Mouse (Mus musculus) heart, embryonic 11.5 days (tissue): ENCODE data around the gene Mtmr11. TPM values are rescaled to one million over a fixed set of nuclear protein-coding genes. Genes with fewer than 3 reads are reported as not detected.
"Not testable (repeated sequence)": the region's sequence is repeated elsewhere in the genome, so short reads cannot be mapped to it uniquely, and the experiment has no call there.

Source experiments
- ATAC-seq: fragments of 200-750 bp; cut with Nextera tagmentation; replicated peaks from 2 replicates; pipeline ENCODE4 v1.8.0; 2017; ENCODE audit warnings: moderate library complexity; ENCODE audit not compliant: insufficient number of reproducible peaks, low FRiP score, low TSS enrichment
- H3K27ac ChIP-seq: fragments of 300-500 bp; sonication (generic); 2 replicates; pipeline ENCODE4 v1.5.1; 2014; ENCODE audit warnings: mild to moderate bottlenecking, low read depth, low read length
- H3K27me3 ChIP-seq: fragments of 300-500 bp; sonication (generic); 2 replicates; pipeline ENCODE4 v1.6.1; 2014; ENCODE audit warnings: mild to moderate bottlenecking, low read length, mixed read lengths; ENCODE audit not compliant: control insufficient read depth, insufficient read depth
- H3K36me3 ChIP-seq: fragments of 300-500 bp; sonication (generic); 2 replicates; pipeline ENCODE4 v1.6.1; 2014; ENCODE audit warnings: mild to moderate bottlenecking, low read length, moderate library complexity, mixed read lengths; ENCODE audit not compliant: control insufficient read depth, insufficient read depth
- H3K4me1 ChIP-seq: fragments of 300-500 bp; sonication (generic); 2 replicates; pipeline ENCODE4 v1.6.1; 2014; ENCODE audit warnings: low read length; ENCODE audit not compliant: control insufficient read depth, insufficient read depth
- H3K4me2 ChIP-seq: fragments of 300-500 bp; sonication (generic); 2 replicates; pipeline ENCODE4 v1.6.1; 2014; ENCODE audit warnings: mild to moderate bottlenecking, moderate library complexity
- H3K4me3 ChIP-seq: fragments of 300-500 bp; sonication (generic); 2 replicates; pipeline ENCODE4 v1.5.1; 2014; ENCODE audit warnings: low read depth, low read length
- H3K9ac ChIP-seq: fragments of 300-500 bp; sonication (generic); 2 replicates; pipeline ENCODE4 v1.6.1; 2014; ENCODE audit warnings: mild to moderate bottlenecking, low read depth, low read length, moderate library complexity
- H3K9me3 ChIP-seq: fragments of 300-500 bp; sonication (generic); replicated peaks from 2 replicates; pipeline ENCODE4 v1.6.1; 2016; ENCODE audit warnings: low read length; ENCODE audit not compliant: control insufficient read depth
- WGBS: fragments of 180-500 bp; shearing (Covaris S2); extraction: QIAGEN DNeasy Blood & Tissue Kit; methylation state at CpG from one replicate; pipeline ENCODE4 v1.1.7; 2014; ENCODE audit not compliant: insufficient replicate concordance; 5-methylcytosine and 5-hydroxymethylcytosine counted together
- microRNA-seq: library from miRNA; unstranded; fragments of <30 nt; microRNA quantifications from one replicate; pipeline ENCODE4, GENCODE M21; 2016; ENCODE audit warnings: borderline number of aligned reads
- polyA plus RNA-seq: library from polyadenylated mRNA; unstranded; fragments of >200 nt; fragmentation: Nextera tagmentation; extraction: Ambion mirVana; gene quantifications from 2 replicates; pipeline ENCODE4 v1.2.1, GENCODE M21; 2014

Mtmr11 gene
- polyA plus RNA-seq, 1 experiment from 2014 or later, result 10.4 TPM

GRCm38 (mm10) chr3:96209242-96209641 lies 47.4 kb downstream of the Mtmr11 start:
- Histone ChIP-seq H3K4me1 (no peaks in the 10 kb centered on the region), H3K27me3 (no peaks in the 10 kb centered on the region), H3K4me3 (no peak overlapping the region), H3K9ac (no peak overlapping the region), H3K27ac (no peak overlapping the region), H3K9me3 (no peaks in the 10 kb centered on the region), H3K4me2 (no peak overlapping the region), H3K36me3 (no peaks in the 10 kb centered on the region)
- ATAC-seq, result no peak
- WGBS, result 17% methylated on average over 15 of the region's 15 CpGs

GRCm38 (mm10) chr3:96219191-96219641 lies 57.4 kb downstream of the Mtmr11 start:
- H3K9ac ChIP-seq, result peak overlapping the region; percentile 97
- H3K4me2 ChIP-seq, result peak overlapping the region; percentile 67
- peak overlapping the region; percentile 99 for H3K27ac ChIP-seq
- no peak; the same call in 1 of the 2 replicates for ATAC-seq
- H3K27me3 ChIP-seq, result no peaks in the 10 kb centered on the region
- peaks cover 17% of the 10 kb centered on the region; the same call in 1 of the 2 replicates for H3K4me1 ChIP-seq
- no peaks in the 10 kb centered on the region for H3K36me3 ChIP-seq
- peak overlapping the region; percentile 66 for H3K4me3 ChIP-seq
- H3K9me3 ChIP-seq, result no peaks in the 10 kb centered on the region
- WGBS, result under 1% methylated on average over 12 of the region's 12 CpGs

DNA sequence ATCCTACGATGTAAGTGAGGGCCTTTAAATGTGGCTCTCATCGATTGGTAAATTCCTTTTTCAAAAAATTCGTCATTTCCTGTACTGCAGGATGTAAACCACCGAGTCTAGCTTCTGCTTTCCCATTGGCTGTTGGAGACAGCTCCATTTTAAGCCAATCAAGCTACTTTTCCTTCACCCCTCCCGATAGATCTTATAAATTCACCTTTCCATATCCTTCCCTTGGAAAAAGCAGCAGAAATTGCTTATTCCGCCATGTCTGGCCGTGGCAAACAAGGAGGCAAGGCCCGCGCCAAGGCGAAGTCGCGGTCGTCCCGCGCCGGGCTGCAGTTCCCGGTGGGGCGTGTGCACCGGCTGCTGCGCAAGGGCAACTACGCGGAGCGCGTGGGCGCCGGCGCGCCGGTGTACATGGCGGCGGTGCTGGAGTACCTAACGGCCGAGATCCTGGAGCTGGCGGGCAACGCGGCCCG lies 57.9 kb downstream of the Mtmr11 start, which contains the start of the genes Bola1 and Hist2h2ab:
TSS of gene Bola1 (minus strand) at position 49 of the 470 bp plus-strand sequence.
TSS of gene Hist2h2ab (plus strand) at position 205 of the 470 bp plus-strand sequence.
- WGBS, result under 1% methylated on average over 37 of the region's 37 CpGs
- Histone ChIP-seq H3K27ac (peak within 1 kb of the TSS; percentile 99), H3K4me1 (peaks cover 17% of the 10 kb centered on the region; the same call in 1 of the 2 replicates), H3K36me3 (no peaks in the 10 kb centered on the region), H3K9me3 (no peaks in the 10 kb centered on the region), H3K4me2 (peak within 1 kb of the TSS; percentile 67), H3K9ac (peak within 1 kb of the TSS; percentile 97), H3K4me3 (peak within 1 kb of the TSS; percentile 66), H3K27me3 (no peaks in the 10 kb centered on the region)
- ATAC-seq, result peak; percentile 76

DNA sequence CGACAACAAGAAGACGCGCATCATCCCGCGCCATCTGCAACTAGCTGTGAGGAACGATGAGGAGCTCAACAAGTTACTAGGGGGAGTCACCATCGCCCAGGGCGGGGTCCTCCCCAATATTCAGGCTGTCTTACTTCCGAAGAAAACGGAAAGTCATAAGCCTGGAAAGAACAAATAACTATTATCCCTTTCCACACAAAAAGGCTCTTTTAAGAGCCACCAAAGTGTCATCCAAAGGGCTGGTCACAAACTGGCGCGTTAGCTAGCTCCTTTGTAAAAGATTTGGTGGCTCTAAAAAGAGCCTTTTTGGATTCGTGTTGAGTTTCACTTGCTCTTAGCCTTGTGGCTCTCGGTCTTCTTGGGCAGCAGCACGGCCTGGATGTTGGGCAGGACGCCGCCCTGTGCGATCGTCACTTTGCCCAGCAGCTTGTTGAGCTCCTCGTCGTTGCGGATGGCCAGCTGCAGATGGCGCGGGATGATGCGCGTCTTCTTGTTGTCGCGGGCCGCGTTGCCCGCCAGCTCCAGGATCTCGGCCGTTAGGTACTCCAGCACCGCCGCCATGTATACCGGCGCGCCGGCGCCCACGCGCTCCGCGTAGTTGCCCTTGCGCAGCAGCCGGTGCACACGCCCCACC lies 58.4 kb downstream of the Mtmr11 start:
- under 1% methylated on average over 24 of the region's 47 CpGs for WGBS
- Histone ChIP-seq H3K9ac (peak overlapping the region; percentile 97), H3K4me3 (peak overlapping the region; percentile 66), H3K27ac (peak overlapping the region; percentile 99), H3K4me1 (peaks cover 23% of the 10 kb centered on the region), H3K4me2 (peak overlapping the region; percentile 67)
- 0 out of 2 replicates have a peak, but pooled peaks have one; percentile 12 for ATAC-seq
- H3K9me3 ChIP-seq, H3K27me3 ChIP-seq, H3K36me3 ChIP-seq: not testable (repeated sequence)

DNA sequence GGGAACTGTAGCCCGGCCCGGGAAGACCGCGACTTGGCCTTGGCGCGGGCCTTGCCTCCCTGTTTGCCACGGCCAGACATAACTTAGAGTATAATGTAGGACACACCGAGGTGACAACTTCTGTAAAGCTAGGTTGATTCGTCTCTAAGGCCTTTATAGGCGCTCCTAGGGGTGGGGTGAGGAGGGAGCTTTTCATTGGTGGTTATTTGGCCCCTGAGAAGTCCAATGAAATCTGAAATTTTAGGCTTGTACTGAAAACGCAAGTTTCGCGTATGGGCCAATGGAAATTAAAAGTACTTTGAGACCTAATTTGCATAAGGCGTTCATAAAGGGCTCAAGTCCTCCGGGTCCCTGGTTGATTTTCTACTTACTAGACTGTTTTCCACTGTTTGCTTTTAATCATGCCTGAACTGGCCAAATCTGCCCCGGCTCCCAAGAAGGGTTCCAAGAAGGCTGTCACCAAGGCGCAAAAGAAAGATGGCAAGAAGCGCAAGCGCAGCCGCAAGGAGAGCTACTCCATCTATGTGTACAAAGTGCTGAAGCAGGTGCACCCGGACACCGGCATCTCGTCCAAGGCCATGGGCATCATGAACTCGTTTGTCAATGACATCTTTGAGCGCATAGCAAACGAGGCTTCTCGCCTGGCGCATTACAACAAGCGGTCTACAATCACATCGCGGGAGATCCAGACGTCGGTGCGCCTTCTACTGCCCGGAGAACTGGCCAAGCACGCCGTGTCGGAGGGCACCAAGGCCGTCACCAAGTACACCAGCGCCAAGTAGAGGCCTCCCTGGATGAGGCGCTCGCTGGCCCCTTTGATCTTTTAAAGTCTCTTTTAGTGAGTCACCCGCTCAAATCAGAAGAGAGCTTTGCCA lies 59.2 kb downstream of the Mtmr11 start, which contains the start of the genes Hist2h2ac and Hist2h2be:
TSS of gene Hist2h2ac (minus strand) at position 116 of the 875 bp plus-strand sequence.
TSS of gene Hist2h2be (plus strand) at position 355 of the 875 bp plus-strand sequence.
- ATAC-seq, result peak; percentile 85
- Histone ChIP-seq H3K36me3 (no peaks in the 10 kb centered on the region), H3K4me2 (peak within 1 kb of the TSS; percentile 67), H3K4me3 (peak within 1 kb of the TSS; percentile 66), H3K9ac (peak within 1 kb of the TSS; percentile 97), H3K4me1 (peaks cover 28% of the 10 kb centered on the region), H3K9me3 (no peaks in the 10 kb centered on the region), H3K27ac (peak within 1 kb of the TSS; percentile 99), H3K27me3 (no peaks in the 10 kb centered on the region)
- WGBS, result under 1% methylated on average over 43 of the region's 43 CpGs

Small RNAs within 50 kb of the gene (microRNA-seq; reads per million reads assigned to microRNA genes)
- 1.0 reads per million, percentile 13 among the genes with 10 or more reads in this experiment for gene Gm44492

Other genes with a start within 250 kb of the Mtmr11 start
- gene Anp32e, start 232.8 kb upstream of the Mtmr11 start, polyA plus RNA-seq, result 71.0 and 88.5 TPM in 2 replicates
- gene Plekho1, start 166.0 kb upstream of the Mtmr11 start, polyA plus RNA-seq, result 69.5 and 82.2 TPM in 2 replicates
- gene Vps45, start 103.5 kb upstream of the Mtmr11 start, polyA plus RNA-seq, result 20.4 and 23.9 TPM in 2 replicates
- gene Otud7b, start 57.5 kb upstream of the Mtmr11 start, polyA plus RNA-seq, result 8.7 and 9.3 TPM in 2 replicates
- gene Sf3b4, start 10.3 kb downstream of the Mtmr11 start, polyA plus RNA-seq, result 119 and 126 TPM in 2 replicates
- gene Sv2a, start 19.1 kb downstream of the Mtmr11 start, polyA plus RNA-seq, result 12.3 and 18.6 TPM in 2 replicates
- 47.5 and 49.6 TPM in 2 replicates for gene Bola1, start 57.7 kb downstream of the Mtmr11 start, polyA plus RNA-seq
- not detected in 2 replicates for gene Hist2h2ab, start 57.9 kb downstream of the Mtmr11 start, polyA plus RNA-seq
- gene Hist2h2ac, start 58.9 kb downstream of the Mtmr11 start, polyA plus RNA-seq, result 3.6 and 5.5 TPM in 2 replicates
- gene Hist2h2be, start 59.1 kb downstream of the Mtmr11 start, polyA plus RNA-seq, result 3.3 and 5.4 TPM in 2 replicates
- gene Hist2h3c2, start 77.1 kb downstream of the Mtmr11 start, polyA plus RNA-seq, result 1.8 and 2.6 TPM in 2 replicates
- 17.2 and 27.4 TPM in 2 replicates for gene Hist2h2aa2, start 78.3 kb downstream of the Mtmr11 start, polyA plus RNA-seq
- gene Hist2h2aa1, start 83.5 kb downstream of the Mtmr11 start, polyA plus RNA-seq, result 7.9 and 13.4 TPM in 2 replicates
- gene Hist2h3c1, start 84.7 kb downstream of the Mtmr11 start, polyA plus RNA-seq, result 0.66 and 1.2 TPM in 2 replicates
- gene Hist2h4, start 101.3 kb downstream of the Mtmr11 start, polyA plus RNA-seq, result 1.3 and 2.7 TPM in 2 replicates
- 24.3 and 29.5 TPM in 2 replicates for gene Hist2h3b, start 106.7 kb downstream of the Mtmr11 start, polyA plus RNA-seq
- 6.6 and 7.1 TPM in 2 replicates for gene Hist2h2bb, start 107.7 kb downstream of the Mtmr11 start, polyA plus RNA-seq
- gene Fcgr1, start 132.0 kb downstream of the Mtmr11 start, polyA plus RNA-seq, result 0.89 and 1.3 TPM in 2 replicates